Mouse (Mus musculus) stomach, embryonic 16.5 days (tissue): ENCODE results near the gene Ckmt1. TPM values are rescaled to one million over a fixed set of nuclear protein-coding genes. Genes with fewer than 3 reads are reported as not detected.

Experiments
- ATAC-seq: fragments of 200-750 bp; cut with Nextera tagmentation; 2 replicates; pipeline ENCODE4 v1.8.0; 2017; ENCODE audit warnings: moderate number of reproducible peaks, moderate TSS enrichment; ENCODE audit not compliant: insufficient read depth, low FRiP score
- H3K27ac ChIP-seq: fragments of 300-500 bp; sonication (generic); 2 replicates; pipeline ENCODE4 v1.5.1; 2014; ENCODE audit warnings: low read length
- H3K27me3 ChIP-seq: fragments of 300-500 bp; sonication (generic); 2 replicates; pipeline ENCODE4 v1.6.1; 2014; ENCODE audit warnings: low read length, control low read depth, mixed read lengths; ENCODE audit not compliant: control insufficient read depth, insufficient read depth
- H3K36me3 ChIP-seq: fragments of 300-500 bp; sonication (generic); 2 replicates; pipeline ENCODE4 v1.6.1; 2014; ENCODE audit warnings: low read length; ENCODE audit not compliant: control insufficient read depth, insufficient read depth
- H3K4me1 ChIP-seq: fragments of 300-500 bp; sonication (generic); 2 replicates; pipeline ENCODE4 v1.6.1; 2014; ENCODE audit warnings: low read length, control low read depth, mixed read lengths; ENCODE audit not compliant: control insufficient read depth, insufficient read depth
- H3K4me2 ChIP-seq: fragments of 300-500 bp; sonication (generic); 2 replicates; pipeline ENCODE4 v1.6.1; 2014; ENCODE audit warnings: low read depth, low read length, mixed read lengths
- H3K4me3 ChIP-seq: fragments of 300-500 bp; sonication (generic); replicated peaks from 2 replicates; pipeline ENCODE4 v1.5.1; 2014; ENCODE audit warnings: mild to moderate bottlenecking, low read length
- H3K9ac ChIP-seq: fragments of 300-500 bp; sonication (generic); 2 replicates; pipeline ENCODE4 v1.6.1; 2014; ENCODE audit warnings: low read length
- H3K9me3 ChIP-seq: fragments of 300-500 bp; sonication (generic); replicated peaks from 2 replicates; pipeline ENCODE4 v1.6.1; 2016; ENCODE audit warnings: low read length, control low read depth; ENCODE audit not compliant: control insufficient read depth
- WGBS: fragments of 180-500 bp; shearing (Covaris S2); extraction: QIAGEN DNeasy Blood & Tissue Kit; methylation state at CpG from one replicate; pipeline ENCODE4 v1.1.7; 2014; 5-methylcytosine and 5-hydroxymethylcytosine counted together
- polyA plus RNA-seq: library from polyadenylated mRNA; unstranded; fragments of >200 nt; fragmentation: Nextera tagmentation; extraction: Ambion mirVana; gene quantifications from 2 replicates; pipeline ENCODE4 v1.2.1, GENCODE M21; 2015

Gene Ckmt1
- 260 and 360 TPM in 2 replicates for polyA plus RNA-seq

DNA sequence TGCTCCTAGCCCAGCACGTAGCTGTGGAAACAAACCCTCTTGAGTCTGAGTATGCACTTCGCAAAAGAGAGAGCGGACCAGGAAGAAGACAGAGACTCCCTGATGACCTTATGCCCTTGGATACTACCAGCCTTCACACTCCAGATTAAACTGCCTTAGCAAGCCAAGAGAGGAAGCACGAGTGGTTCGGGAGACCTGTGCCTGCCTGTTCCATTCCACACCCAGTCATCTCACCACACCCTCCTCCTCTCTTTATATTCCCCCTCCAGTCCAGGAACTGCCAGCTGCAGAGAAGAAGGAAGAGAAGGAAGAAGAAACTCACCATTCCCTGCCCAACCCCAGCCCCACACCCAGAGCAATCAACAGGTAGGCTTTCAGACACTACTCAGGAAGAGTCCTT, at the start of gene Ckmt1:
Gene Ckmt1 (plus strand): TSS at position 221 of the 400 bp plus-strand sequence.
- Histone ChIP-seq H3K36me3 (no peaks in the 10 kb centered on the region), H3K9me3 (no peaks in the 10 kb centered on the region), H3K4me3 (peak within 1 kb of the TSS; percentile 49), H3K27ac (peak within 1 kb of the TSS; percentile 89), H3K27me3 (no peaks in the 10 kb centered on the region), H3K4me1 (no peaks in the 10 kb centered on the region), H3K4me2 (peak within 1 kb of the TSS; percentile 65), H3K9ac (peak within 1 kb of the TSS; percentile 59)
- WGBS = 51% methylated on average over 5 of the region's 5 CpGs
- peak; percentile 52 for ATAC-seq

DNA sequence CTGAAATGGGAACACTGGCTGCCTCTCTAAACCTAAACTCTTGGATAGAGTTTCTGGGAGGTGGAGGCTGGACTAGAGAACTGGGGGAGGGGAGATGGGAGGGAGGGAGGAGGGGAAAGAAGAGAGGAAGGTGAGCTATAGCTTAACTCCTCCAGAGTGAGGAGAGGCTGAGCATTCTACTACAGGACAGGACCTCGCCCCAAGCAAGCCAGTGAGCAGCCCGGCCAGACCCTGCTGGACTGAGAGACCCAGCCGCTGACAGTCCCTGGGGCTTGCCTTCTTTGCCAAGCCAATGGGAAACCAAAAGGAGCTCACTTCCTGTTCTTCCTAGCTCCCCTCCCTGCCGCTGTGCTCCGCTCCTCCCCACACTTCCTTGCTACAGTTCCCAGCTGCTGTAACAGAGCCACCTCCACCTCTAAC, 48.5 kb upstream of the Ckmt1 start:
- Histone ChIP-seq H3K9me3 (no peaks in the 10 kb centered on the region), H3K4me3 (peak overlapping the region; percentile 18; the same call in 1 of the 2 replicates), H3K36me3 (0 out of 2 replicates have a peak, but pooled peaks cover 8% of the 10 kb centered on the region), H3K4me2 (peak overlapping the region; percentile 28), H3K9ac (0 out of 2 replicates have a peak overlapping the region, but pooled peaks have one; percentile 24), H3K27ac (peak overlapping the region; percentile 30; the same call in 1 of the 2 replicates), H3K27me3 (no peaks in the 10 kb centered on the region), H3K4me1 (no peaks in the 10 kb centered on the region; the same call in 1 of the 2 replicates)
- peak; percentile 56; the same call in 1 of the 2 replicates for ATAC-seq
- WGBS = 20% methylated on average over 5 of the region's 5 CpGs

DNA sequence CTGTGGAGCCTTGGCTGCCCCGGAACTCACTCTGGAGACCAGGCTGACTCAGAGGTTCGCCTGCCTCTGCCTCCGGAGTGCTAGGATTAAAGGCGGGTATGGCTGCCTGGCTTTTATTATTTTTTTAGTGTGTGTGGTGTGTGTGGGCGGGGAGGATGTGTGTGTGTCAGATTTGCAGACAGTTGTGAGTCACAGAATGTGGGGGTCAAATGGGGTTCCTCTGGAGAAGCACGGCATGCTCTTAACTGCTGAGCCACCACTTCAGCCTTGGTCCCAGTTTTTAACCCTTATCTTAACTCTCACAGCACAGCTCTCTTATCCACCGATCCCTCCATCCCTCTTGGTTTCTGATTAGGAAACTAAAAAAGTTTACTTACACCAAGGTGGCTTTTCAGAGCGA, 41.2 kb upstream of the Ckmt1 start:
- Histone ChIP-seq H3K27me3 (no peaks in the 10 kb centered on the region), H3K4me2 (no peak overlapping the region), H3K9ac (no peak overlapping the region), H3K4me1 (no peaks in the 10 kb centered on the region), H3K36me3 (peaks cover 1% of the 10 kb centered on the region; the same call in 1 of the 2 replicates), H3K4me3 (no peak overlapping the region), H3K9me3 (no peaks in the 10 kb centered on the region), H3K27ac (no peak overlapping the region)
- 73% methylated on average over 8 of the region's 8 CpGs for WGBS
- ATAC-seq = no peak

- H3K4me2 ChIP-seq = no peak overlapping the region
- no peaks in the 10 kb centered on the region for H3K9me3 ChIP-seq
- H3K36me3 ChIP-seq = peaks cover 5% of the 10 kb centered on the region; the same call in 1 of the 2 replicates
- no peaks in the 10 kb centered on the region for H3K27me3 ChIP-seq
- no peak overlapping the region for H3K9ac ChIP-seq
- 89% methylated on average over 10 of the region's 10 CpGs for WGBS
- ATAC-seq = no peak
- no peak overlapping the region for H3K4me3 ChIP-seq
- no peaks in the 10 kb centered on the region for H3K4me1 ChIP-seq
- H3K27ac ChIP-seq = no peak overlapping the region
Measured at GRCm38 (mm10) chr2:121323041-121323440, 34.5 kb upstream of the Ckmt1 start.

- Histone ChIP-seq H3K27ac (no peak overlapping the region), H3K4me1 (no peaks in the 10 kb centered on the region), H3K9ac (no peak overlapping the region), H3K27me3 (no peaks in the 10 kb centered on the region), H3K4me2 (no peak overlapping the region), H3K36me3 (peaks cover 5% of the 10 kb centered on the region; the same call in 1 of the 2 replicates), H3K4me3 (no peak overlapping the region), H3K9me3 (no peaks in the 10 kb centered on the region)
- WGBS = 81% methylated on average over 10 of the region's 10 CpGs
- no peak for ATAC-seq
Measured at GRCm38 (mm10) chr2:121323693-121324470, 33.6 kb upstream of the Ckmt1 start.

GRCm38 (mm10) chr2:121329492-121329891, 28.0 kb upstream of the Ckmt1 start:
- Histone ChIP-seq H3K9me3 (no peaks in the 10 kb centered on the region), H3K4me1 (no peaks in the 10 kb centered on the region), H3K9ac (no peak overlapping the region), H3K4me3 (no peak overlapping the region), H3K27ac (no peak overlapping the region), H3K4me2 (no peak overlapping the region), H3K27me3 (no peaks in the 10 kb centered on the region), H3K36me3 (peaks cover 3% of the 10 kb centered on the region; the same call in 1 of the 2 replicates)
- WGBS = 84% methylated on average over 2 of the region's 2 CpGs
- no peak for ATAC-seq

DNA sequence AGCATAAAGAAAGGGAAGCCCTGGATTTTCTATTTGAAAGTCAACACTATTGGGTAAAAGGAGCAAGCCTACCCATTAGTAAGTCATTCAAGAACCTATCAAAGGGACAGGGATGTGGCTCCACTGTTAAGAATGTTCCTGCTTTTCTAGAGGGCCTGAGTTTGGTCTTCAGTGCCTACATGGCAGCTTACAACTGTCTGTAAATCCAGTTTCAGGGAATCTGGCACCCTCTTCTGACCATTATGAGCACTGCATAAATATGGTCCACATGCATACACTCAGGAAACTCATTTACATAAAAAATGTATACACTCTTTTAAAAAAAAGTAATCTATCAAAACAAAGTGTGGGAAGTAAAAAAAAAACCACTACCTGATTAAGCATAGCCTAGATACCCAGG, 18.5 kb upstream of the Ckmt1 start:
- no peaks in the 10 kb centered on the region for H3K27me3 ChIP-seq

DNA sequence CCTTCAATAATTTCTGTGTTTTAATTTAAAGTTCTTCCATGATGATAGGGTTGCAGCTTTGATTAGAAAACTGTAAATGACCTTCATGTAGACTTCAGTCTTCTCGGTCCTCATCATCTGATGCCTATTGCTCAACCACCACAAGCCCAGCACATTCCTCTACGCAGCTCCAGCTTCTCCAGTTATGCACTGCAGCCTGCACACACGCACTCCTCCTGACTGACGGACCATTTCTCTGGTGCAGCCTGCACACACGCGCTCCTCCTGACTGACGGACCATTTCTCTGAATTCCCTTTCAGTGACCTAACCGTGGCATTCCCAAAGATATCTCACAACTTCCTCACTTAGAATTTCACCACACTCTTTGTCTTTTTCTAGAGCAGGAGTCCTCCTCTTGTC, 4.4 kb upstream of the Ckmt1 start:
- Histone ChIP-seq H3K4me3 (no peak overlapping the region), H3K36me3 (no peaks in the 10 kb centered on the region), H3K9ac (no peak overlapping the region), H3K4me1 (no peaks in the 10 kb centered on the region), H3K4me2 (no peak overlapping the region), H3K27ac (no peak overlapping the region), H3K27me3 (no peaks in the 10 kb centered on the region), H3K9me3 (no peaks in the 10 kb centered on the region)
- 62% methylated on average over 8 of the region's 8 CpGs for WGBS
- no peak for ATAC-seq

More for the DNA sequence above, 18.5 kb upstream of the Ckmt1 start:
- Histone ChIP-seq H3K9me3 (no peaks in the 10 kb centered on the region), H3K27ac (no peak overlapping the region), H3K9ac (no peak overlapping the region), H3K36me3 (peaks cover 3% of the 10 kb centered on the region; the same call in 1 of the 2 replicates), H3K4me1 (no peaks in the 10 kb centered on the region), H3K4me3 (no peak overlapping the region), H3K4me2 (no peak overlapping the region)
- ATAC-seq = no peak

DNA sequence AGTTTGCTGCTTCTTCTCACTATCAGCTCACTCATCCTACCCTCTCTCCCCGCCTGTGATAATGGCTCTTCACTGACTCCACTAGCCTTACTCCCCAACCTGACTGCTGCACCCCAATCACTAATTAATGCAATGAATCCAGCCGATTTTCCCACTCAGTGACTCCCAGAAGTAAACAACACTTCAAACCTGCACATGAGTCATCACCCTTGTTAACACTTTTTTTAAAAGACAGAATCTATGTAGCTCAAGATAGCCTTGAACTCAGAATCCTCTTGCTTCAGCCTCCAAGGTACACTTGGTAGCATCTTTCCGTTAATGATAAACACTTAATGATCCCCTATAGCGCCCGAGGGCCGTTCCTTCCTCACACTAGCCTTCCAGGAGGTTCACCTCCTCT, 3.1 kb upstream of the Ckmt1 start:
- H3K4me3 ChIP-seq = peak overlapping the region; percentile 73
- H3K9me3 ChIP-seq = no peaks in the 10 kb centered on the region
- WGBS = 3% methylated on average over 6 of the region's 6 CpGs
- no peaks in the 10 kb centered on the region for H3K4me1 ChIP-seq
- H3K9ac ChIP-seq = peak overlapping the region; percentile 82
- H3K27me3 ChIP-seq = no peaks in the 10 kb centered on the region
- no peaks in the 10 kb centered on the region for H3K36me3 ChIP-seq
- peak overlapping the region; percentile 90 for H3K4me2 ChIP-seq
- no peak for ATAC-seq
- no peak overlapping the region for H3K27ac ChIP-seq
